Mouse (Mus musculus) adrenal gland, postnatal 4 days (tissue): ENCODE results near the gene Tgtp2. TPM values are rescaled to one million over a fixed set of nuclear protein-coding genes. Genes with fewer than 3 reads are reported as not detected.
"Not testable (repeated sequence)": the region's sequence is repeated elsewhere in the genome, so short reads cannot be mapped to it uniquely, and the experiment has no call there.

Source experiments
- DNase-seq, 2 experiments: peaks; one replicate each; pipeline ENCODE4 v3.0.0; 2021 to 2022; ENCODE audit warnings: low spot score in 2 of 2, mixed read lengths in 2 of 2
- total RNA-seq, 2 experiments: library from RNA; stranded (reverse); gene quantifications; 2 replicates each; pipeline ENCODE4 v1.2.3; 2021

The Tgtp2 gene
- total RNA-seq, 2 experiments from 2014 or later: 1.2 TPM; not detected in 1

- no peak for DNase-seq
Observed at GRCm38 (mm10) chr11:49086858-49087361, 22.9 kb upstream of the Tgtp2 start.

- no peak for DNase-seq
Observed at GRCm38 (mm10) chr11:49084875-49085274, 20.9 kb upstream of the Tgtp2 start.

- DNase-seq: no peak
Observed at GRCm38 (mm10) chr11:49084385-49084784, 20.4 kb upstream of the Tgtp2 start.

- no peak for DNase-seq
Observed at GRCm38 (mm10) chr11:49083808-49084207, 19.8 kb upstream of the Tgtp2 start.

- DNase-seq: no peak
Observed at GRCm38 (mm10) chr11:49083146-49083545, 19.1 kb upstream of the Tgtp2 start.

GRCm38 (mm10) chr11:49081886-49082285 is 17.9 kb upstream of the Tgtp2 start:
- no peak for DNase-seq

GRCm38 (mm10) chr11:49081356-49081755 is 17.4 kb upstream of the Tgtp2 start:
- no peak for DNase-seq

- DNase-seq: no peak
Observed at GRCm38 (mm10) chr11:49080636-49081035, 16.6 kb upstream of the Tgtp2 start.

GRCm38 (mm10) chr11:49078719-49079118 is 14.7 kb upstream of the Tgtp2 start:
- DNase-seq: no peak

- DNase-seq: no peak
Observed at GRCm38 (mm10) chr11:49077012-49077411, 13.0 kb upstream of the Tgtp2 start.

- not testable (repeated sequence) for DNase-seq
Observed at GRCm38 (mm10) chr11:49076001-49076757, 12.2 kb upstream of the Tgtp2 start, which contains the start of gene Ifi47. Gene Ifi47 (plus strand): TSS chr11:49076587.

- DNase-seq: no peak
Observed at GRCm38 (mm10) chr11:49068358-49068757, 4.4 kb upstream of the Tgtp2 start.

- DNase-seq: not testable (repeated sequence)
Observed at GRCm38 (mm10) chr11:49061865-49062264, 2.1 kb downstream of the Tgtp2 start.

GRCm38 (mm10) chr11:49060061-49060460 is 3.9 kb downstream of the Tgtp2 start:
- not testable (repeated sequence) for DNase-seq

GRCm38 (mm10) chr11:49051894-49052293 is 12.1 kb downstream of the Tgtp2 start:
- DNase-seq: not testable (repeated sequence)

GRCm38 (mm10) chr11:49051093-49051891 is 12.7 kb downstream of the Tgtp2 start, which contains the start of gene 9930111J21Rik2:
Gene 9930111J21Rik2 (minus strand): TSS chr11:49051242.
- DNase-seq: not testable (repeated sequence)

GRCm38 (mm10) chr11:49050064-49050463 is 13.9 kb downstream of the Tgtp2 start:
- DNase-seq: not testable (repeated sequence)

GRCm38 (mm10) chr11:49012074-49012473 is 51.9 kb downstream of the Tgtp2 start:
- DNase-seq: not testable (repeated sequence)
